ENCODE assay signal across 26 mouse cellular contexts in genomic region chr5:65613152-65613924, GRCm38 (mm10).
DNase-seq lines count a peak whose midpoint lies in the region; ATAC-seq and TF ChIP-seq lines count a peak whose summit lies in the region.
"Had no signal": no experiment of that assay in that cellular context is flagged by ENCODE, and none has a peak within 500 bp of the region (broad histone marks: within the 10 kb centered on the region; RNA-seq: fewer than 3 reads in every experiment).

No protein-coding gene starts in this region.

- no peaks in the 10 kb centered on the region for H3K27me3 ChIP-seq in neural tube, embryonic 13.5 days
- H3K27me3 ChIP-seq in MEL (ENCODE audit: control insufficient read depth in 1 of 2, insufficient read depth in 2 of 2, low read length in 2 of 2), result no peaks in the 10 kb centered on the region
- H3K27me3 ChIP-seq: embryonic facial prominence, embryonic 13.5 days; heart, embryonic 15.5 days; hindbrain, embryonic 13.5 days; kidney, embryonic 15.5 days; limb, embryonic 15.5 days; midbrain, embryonic 12.5 days had no signal

- no peak overlapping the region for H3K9ac ChIP-seq in neural tube, embryonic 13.5 days
- peak overlapping the region; percentile 13; the same call in 1 of the 2 replicates for H3K9ac ChIP-seq in MEL (ENCODE audit: control insufficient read depth, low read depth, low read length, poor library complexity, severe bottlenecking)
- H3K9ac ChIP-seq: embryonic facial prominence, embryonic 13.5 days; forebrain, postnatal 0 days; heart, embryonic 15.5 days; hindbrain, embryonic 13.5 days; kidney, embryonic 15.5 days; limb, embryonic 15.5 days; liver, embryonic 14.5 days; lung, embryonic 14.5 days; midbrain, embryonic 12.5 days had no signal

- H3K36me3 ChIP-seq in neural tube, embryonic 13.5 days, result peaks cover 54% of the 10 kb centered on the region
- peaks cover 31 to 37% of the 10 kb centered on the region in 2 experiments for H3K36me3 ChIP-seq in MEL (ENCODE audit: control insufficient read depth in 1 of 2, insufficient read depth in 2 of 2, low read length in 2 of 2)

- peak overlapping the region; percentile 28; the same call in 1 of the 2 replicates for H3K27ac ChIP-seq in neural tube, embryonic 13.5 days (replicated peaks)
- H3K27ac ChIP-seq in MEL (ENCODE audit: control insufficient read depth, low read depth, low read length), result peak overlapping the region; percentile 73
- H3K27ac ChIP-seq: embryonic facial prominence, embryonic 13.5 days; forebrain, embryonic 10.5 days; heart, embryonic 15.5 days; hindbrain, embryonic 13.5 days; kidney, embryonic 15.5 days; limb, embryonic 10.5 days; limb, embryonic 15.5 days; liver, embryonic 14.5 days; midbrain, embryonic 12.5 days had no signal

- TF ChIP-seq RAD21 in MEL (IDR thresholded peaks at IDR 0.05; ENCODE audit: low read depth, low read length), result no peak

- DNase-seq in neural tube, embryonic 10.5 days (ENCODE audit: extremely low spot score, low spot score), result no peak
- DNase-seq in MEL (ENCODE audit: low read depth, low spot score), result peak; percentile 79
- DNase-seq in thymus, postnatal 36 days, result no peak
- DNase-seq in lung, postnatal 10 days, result no peak
- DNase-seq: adrenal gland, postnatal 10 days; cerebellum, adult 18-20 months; cerebellum, postnatal 10 days; forebrain, postnatal 0 days; gastrocnemius, postnatal 14 days; heart, postnatal 36 days; kidney, adult 11 months; kidney, postnatal 36 days; layer of hippocampus, postnatal 36 days; lung, embryonic 14.5 days had no signal

- H3K9me3 ChIP-seq in neural tube, embryonic 13.5 days, result no peaks in the 10 kb centered on the region
- no peaks in the 10 kb centered on the region for H3K9me3 ChIP-seq in MEL (replicated peaks; ENCODE audit: insufficient read depth, low read length)
- H3K9me3 ChIP-seq: embryonic facial prominence, embryonic 13.5 days; forebrain, embryonic 10.5 days; heart, embryonic 15.5 days; hindbrain, embryonic 13.5 days; kidney, embryonic 15.5 days; limb, embryonic 10.5 days; limb, embryonic 15.5 days; midbrain, embryonic 12.5 days had no signal

- 91% methylated on average over 9 of the region's 9 CpGs for WGBS in neural tube, embryonic 13.5 days

- ATAC-seq in neural tube, embryonic 13.5 days (ENCODE audit: low read depth), result no peak
- ATAC-seq in inflammation-experienced regulatory T-cells, adult 6 months, result peak; percentile 76
- ATAC-seq: forebrain, postnatal 0 days had no signal

- peak; percentile 52 to 79; a peak in 3 of 4 replicates for TF ChIP-seq EP300 in MEL (IDR thresholded peaks at IDR 0.05; ENCODE audit: low read depth in 1 of 2, low read length in 2 of 2)

- H3K4me2 ChIP-seq in neural tube, embryonic 13.5 days, result no peak overlapping the region
- H3K4me2 ChIP-seq: embryonic facial prominence, embryonic 13.5 days; heart, embryonic 15.5 days; hindbrain, embryonic 13.5 days; kidney, embryonic 15.5 days; limb, embryonic 15.5 days; lung, embryonic 14.5 days; midbrain, embryonic 12.5 days had no signal

- TF ChIP-seq POLR2A in MEL (IDR thresholded peaks at IDR 0.05; ENCODE audit: control insufficient read depth in 1 of 2, insufficient read depth in 1 of 2, low read depth in 1 of 2, low read length in 2 of 2, poor library complexity in 1 of 2), result no peak

- no peak for TF ChIP-seq CTCF in MEL (IDR thresholded peaks at IDR 0.05 in 2 of 3, conservative IDR thresholded peaks at IDR 0.05 in 1 of 3; ENCODE audit: control insufficient read depth in 1 of 3, insufficient read depth in 1 of 3, low read depth in 2 of 3, low read length in 3 of 3, poor library complexity in 1 of 3, severe bottlenecking in 1 of 3)

- H3K4me1 ChIP-seq in neural tube, embryonic 13.5 days (replicated peaks), result no peaks in the 10 kb centered on the region
- H3K4me1 ChIP-seq in MEL (ENCODE audit: control insufficient read depth in 1 of 2, insufficient read depth in 2 of 2, low read length in 2 of 2), result peaks cover 17 to 25% of the 10 kb centered on the region in 2 experiments
- H3K4me1 ChIP-seq: embryonic facial prominence, embryonic 13.5 days; forebrain, embryonic 10.5 days; heart, embryonic 15.5 days; hindbrain, embryonic 13.5 days; kidney, embryonic 15.5 days; limb, embryonic 10.5 days; limb, embryonic 15.5 days; midbrain, embryonic 12.5 days had no signal

- H3K4me3 ChIP-seq in neural tube, embryonic 13.5 days, result no peak overlapping the region
- H3K4me3 ChIP-seq in MEL (ENCODE audit: control insufficient read depth in 1 of 2, insufficient read depth in 1 of 2, low read depth in 2 of 2, low read length in 2 of 2), result peak overlapping the region in 1 of 2 experiments; percentile 1; a peak in 1 of 4 replicates
- H3K4me3 ChIP-seq: embryonic facial prominence, embryonic 13.5 days; forebrain, embryonic 10.5 days; heart, embryonic 15.5 days; hindbrain, embryonic 13.5 days; kidney, embryonic 15.5 days; limb, embryonic 10.5 days; limb, embryonic 15.5 days; midbrain, embryonic 12.5 days; myocyte had no signal

- peaks cover 9% of the 10 kb centered on the region for H3K79me2 ChIP-seq in MEL (ENCODE audit: control insufficient read depth, insufficient read depth, low read length, poor library complexity)

TF ChIP-seq in MEL, 35 proteins besides CTCF, POLR2A, EP300 and RAD21:
- TF ChIP-seq MAZ (IDR thresholded peaks at IDR 0.05; ENCODE audit: low read depth, low read length) (no peak), SIN3A (IDR thresholded peaks at IDR 0.05; ENCODE audit: low read length) (peak; percentile 73; the same call in 1 of the 2 replicates), ZMIZ1 (IDR thresholded peaks at IDR 0.05; ENCODE audit: low read depth, low read length) (no peak), SMC3 (IDR thresholded peaks at IDR 0.05; ENCODE audit: low read depth, low read length) (peak; percentile 17), TCF12 (IDR thresholded peaks at IDR 0.05; ENCODE audit: low read depth, low read length) (peak; percentile 61), GABPA (IDR thresholded peaks at IDR 0.05; ENCODE audit: low read depth, low read length) (no peak), ZNF384 (IDR thresholded peaks at IDR 0.05; ENCODE audit: low read depth, low read length) (peak; percentile 75), ETS1 (IDR thresholded peaks at IDR 0.05; ENCODE audit: low read depth, low read length) (peak; percentile 34; the same call in 1 of the 2 replicates), ZKSCAN1 (IDR thresholded peaks at IDR 0.05; ENCODE audit: low read depth, low read length) (no peak), KAT2A (conservative IDR thresholded peaks at IDR 0.05; ENCODE audit: low read depth, low read length) (no peak), GATA1 (IDR thresholded peaks at IDR 0.05; ENCODE audit: low read depth, low read length) (peak; percentile 65), RCOR1 (IDR thresholded peaks at IDR 0.05; ENCODE audit: low read depth, low read length) (0 out of 2 replicates have a peak, but pooled peaks have one; percentile 28)
